Mouse (Mus musculus) natural killer cell, adult 2 months (primary cell): ENCODE measurements around the gene Ghdc.
A peak's percentile ranks its signal among the peaks of the same experiment; 100 is the strongest.

Experiments used
- DNase-seq, 2 experiments: peaks; one replicate each; pipeline ENCODE4 v3.0.0; 2022; ENCODE audit warnings: low spot score in 2 of 2

The Ghdc gene

GRCm38 (mm10) chr11:100746546-100746945 lies 24.2 kb downstream of the Ghdc start:
- no peak for DNase-seq

- peak; percentile 30 to 65 for DNase-seq
Measured at GRCm38 (mm10) chr11:100745085-100745484, 25.7 kb downstream of the Ghdc start.

- DNase-seq, result no peak
Measured at GRCm38 (mm10) chr11:100741348-100741747, 29.4 kb downstream of the Ghdc start.

- no peak for DNase-seq
Measured at GRCm38 (mm10) chr11:100738749-100739148, 32.0 kb downstream of the Ghdc start.

- DNase-seq, result peak; percentile 98 to 99
Measured at GRCm38 (mm10) chr11:100738066-100738604, 32.6 kb downstream of the Ghdc start, which contains the start of gene Rab5c. TSS of gene Rab5c (minus strand) at chr11:100738215.

GRCm38 (mm10) chr11:100737105-100737733 lies 33.5 kb downstream of the Ghdc start:
- no peak for DNase-seq

GRCm38 (mm10) chr11:100736746-100737080 lies 34.0 kb downstream of the Ghdc start:
- no peak for DNase-seq

- DNase-seq, result no peak
Measured at GRCm38 (mm10) chr11:100735954-100736745, 34.6 kb downstream of the Ghdc start.

GRCm38 (mm10) chr11:100735134-100735865 lies 35.5 kb downstream of the Ghdc start:
- no peak for DNase-seq

- DNase-seq, result no peak
Measured at GRCm38 (mm10) chr11:100730477-100731205, 40.1 kb downstream of the Ghdc start.

GRCm38 (mm10) chr11:100729976-100730375 lies 40.8 kb downstream of the Ghdc start:
- DNase-seq, result no peak

GRCm38 (mm10) chr11:100728601-100729000 lies 42.2 kb downstream of the Ghdc start:
- DNase-seq, result no peak

- no peak for DNase-seq
Measured at GRCm38 (mm10) chr11:100727201-100727600, 43.6 kb downstream of the Ghdc start.

- DNase-seq, result no peak
Measured at GRCm38 (mm10) chr11:100724919-100725512, 45.7 kb downstream of the Ghdc start.

- DNase-seq, result no peak
Measured at GRCm38 (mm10) chr11:100722493-100723028, 48.2 kb downstream of the Ghdc start.

- no peak for DNase-seq
Measured at GRCm38 (mm10) chr11:100721776-100722492, 48.8 kb downstream of the Ghdc start.

- no peak for DNase-seq
Measured at GRCm38 (mm10) chr11:100721254-100721653, 49.5 kb downstream of the Ghdc start.

- DNase-seq, result no peak
Measured at GRCm38 (mm10) chr11:100720345-100720744, 50.4 kb downstream of the Ghdc start.

- DNase-seq, result no peak
Measured at GRCm38 (mm10) chr11:100719893-100720292, 50.9 kb downstream of the Ghdc start.

GRCm38 (mm10) chr11:100719312-100719711 lies 51.4 kb downstream of the Ghdc start:
- DNase-seq, result no peak
